30 mouse cellular contexts compared by ENCODE assay signal in the genomic region with DNA sequence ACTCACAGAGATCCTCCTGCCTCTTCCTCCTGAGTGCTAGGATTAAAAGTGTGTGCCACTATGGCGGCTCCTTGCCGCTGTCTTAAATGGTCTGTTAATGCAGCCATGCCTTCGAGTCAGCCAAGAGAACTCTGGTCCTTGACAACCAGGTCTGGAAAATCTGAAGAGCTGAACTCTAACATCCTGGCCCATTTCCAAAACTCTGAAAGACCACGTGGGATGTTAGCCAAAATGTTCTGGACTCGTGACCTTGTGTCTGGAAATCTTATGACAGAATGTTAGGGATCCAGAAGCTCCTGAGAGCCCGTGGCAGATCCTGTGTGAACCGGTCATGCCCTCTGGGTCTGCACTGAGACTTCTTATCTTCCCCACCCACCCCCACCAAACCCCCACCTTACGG. TPM values are rescaled to one million over a fixed set of nuclear protein-coding genes. Genes with fewer than 3 reads are reported as not detected.
DNase-seq lines count a peak whose midpoint lies in the region; ATAC-seq and TF ChIP-seq lines count a peak whose summit lies in the region.
"Had no signal": no experiment of that assay in that cellular context is flagged by ENCODE, and none has a peak within 500 bp of the region (broad histone marks: within the 10 kb centered on the region; RNA-seq: fewer than 3 reads in every experiment).

No protein-coding gene starts in this region.

- H3K9me3 ChIP-seq in kidney, embryonic 16.5 days (ENCODE audit: low read length) = no peaks in the 10 kb centered on the region
- H3K9me3 ChIP-seq in liver, postnatal 0 days (ENCODE audit: low read length) = no peaks in the 10 kb centered on the region
- H3K9me3 ChIP-seq: embryonic facial prominence, embryonic 15.5 days; forebrain, embryonic 13.5 days; heart, embryonic 10.5 days; hindbrain, embryonic 15.5 days; liver, embryonic 12.5 days; lung, embryonic 15.5 days; neural tube, embryonic 12.5 days had no signal

- no peaks in the 10 kb centered on the region for H3K27me3 ChIP-seq in kidney, embryonic 16.5 days (ENCODE audit: insufficient read depth, low read length)
- no peaks in the 10 kb centered on the region for H3K27me3 ChIP-seq in liver, postnatal 0 days (ENCODE audit: insufficient read depth, low read length)
- H3K27me3 ChIP-seq: embryonic facial prominence, embryonic 15.5 days; forebrain, embryonic 13.5 days; hindbrain, embryonic 15.5 days; lung, embryonic 15.5 days; neural tube, embryonic 12.5 days had no signal

- H3K36me3 ChIP-seq in kidney, embryonic 16.5 days (ENCODE audit: insufficient read depth, low read length) = no peaks in the 10 kb centered on the region
- H3K36me3 ChIP-seq in liver, postnatal 0 days (replicated peaks; ENCODE audit: insufficient read depth, low read length) = no peaks in the 10 kb centered on the region
- H3K36me3 ChIP-seq: embryonic facial prominence, embryonic 15.5 days; heart, embryonic 10.5 days; hindbrain, embryonic 15.5 days; liver, embryonic 12.5 days; lung, embryonic 15.5 days; neural tube, embryonic 12.5 days had no signal

- 79% methylated on average over 8 of the region's 8 CpGs for WGBS in kidney, embryonic 16.5 days
- 66% methylated on average over 8 of the region's 8 CpGs for WGBS in liver, postnatal 0 days (ENCODE audit: insufficient replicate concordance)

- no peak overlapping the region for H3K27ac ChIP-seq in kidney, embryonic 16.5 days (ENCODE audit: low read length)
- peak overlapping the region; percentile 24; the same call in 1 of the 2 replicates for H3K27ac ChIP-seq in liver, postnatal 0 days (ENCODE audit: low read depth)
- H3K27ac ChIP-seq: embryonic facial prominence, embryonic 15.5 days; forebrain, embryonic 13.5 days; heart, embryonic 10.5 days; hindbrain, embryonic 15.5 days; liver, embryonic 12.5 days; lung, embryonic 15.5 days; neural tube, embryonic 12.5 days had no signal

- no peak for ATAC-seq in kidney, embryonic 16.5 days (ENCODE audit: low FRiP score, low TSS enrichment)
- ATAC-seq in liver, postnatal 0 days = no peak
- ATAC-seq: forebrain, embryonic 13.5 days; liver, embryonic 12.5 days; midbrain, embryonic 16.5 days had no signal

- DNase-seq in adrenal gland, postnatal 10 days = peak; percentile 25
- DNase-seq in adrenal gland, postnatal 4 days (ENCODE audit: low spot score in 2 of 2) = no peak
- DNase-seq in kidney, adult 11 months = peak; percentile 67
- DNase-seq in liver, postnatal 0 days = peak; percentile 22
- no peak for DNase-seq in liver
- peak; percentile 66 for DNase-seq in kidney, postnatal 14 days
- no peak for DNase-seq in yolk sac, embryonic 10.5 days (ENCODE audit: low spot score)
- DNase-seq: adrenal gland, postnatal 36 days; cerebellum, adult 2 months; gastrocnemius, postnatal 14 days; heart, postnatal 10 days; lung, postnatal 36 days; right cerebral cortex, adult 18-20 months; spleen, adult 18-20 months; thymus, postnatal 14 days had no signal

- no peak for TF ChIP-seq CTCF in liver, postnatal 0 days (IDR thresholded peaks at IDR 0.05; ENCODE audit: low read depth)

- no peak for TF ChIP-seq EP300 in liver, postnatal 0 days (IDR thresholded peaks at IDR 0.05; ENCODE audit: low read depth)

- H3K4me2 ChIP-seq in kidney, embryonic 16.5 days (replicated peaks; ENCODE audit: low read depth, low read length) = no peak overlapping the region
- H3K4me2 ChIP-seq in liver, postnatal 0 days (ENCODE audit: low read depth, low read length) = no peak overlapping the region
- H3K4me2 ChIP-seq: embryonic facial prominence, embryonic 15.5 days; forebrain, embryonic 13.5 days; hindbrain, embryonic 15.5 days; liver, embryonic 12.5 days; lung, embryonic 15.5 days; midbrain, embryonic 11.5 days; neural tube, embryonic 12.5 days had no signal

- no peak overlapping the region for H3K9ac ChIP-seq in kidney, embryonic 16.5 days (replicated peaks; ENCODE audit: low read length)
- H3K9ac ChIP-seq in liver, postnatal 0 days (replicated peaks) = no peak overlapping the region
- H3K9ac ChIP-seq: embryonic facial prominence, embryonic 15.5 days; forebrain, embryonic 13.5 days; hindbrain, embryonic 15.5 days; liver, embryonic 12.5 days; lung, embryonic 15.5 days; neural tube, embryonic 12.5 days had no signal

- peaks cover 15% of the 10 kb centered on the region for H3K4me1 ChIP-seq in kidney, embryonic 16.5 days (ENCODE audit: insufficient read depth, low read length)
- H3K4me1 ChIP-seq in liver, postnatal 0 days (ENCODE audit: insufficient read depth) = no peaks in the 10 kb centered on the region

- H3K4me3 ChIP-seq in kidney, embryonic 16.5 days (ENCODE audit: low read length) = no peak overlapping the region
- no peak overlapping the region for H3K4me3 ChIP-seq in liver, postnatal 0 days (ENCODE audit: low read depth, low read length)
- H3K4me3 ChIP-seq: embryonic facial prominence, embryonic 15.5 days; forebrain, embryonic 13.5 days; heart, embryonic 10.5 days; hindbrain, embryonic 15.5 days; liver, embryonic 12.5 days; lung, embryonic 15.5 days; myocyte; neural tube, embryonic 12.5 days had no signal

RNA-seq across cellular contexts. Expression of a gene that starts 36.7 kb away (rescaled TPM):
- total RNA-seq in adrenal gland, postnatal 10 days (2021) = 10 to 100 TPM; 24.7 to 32.1 TPM
- total RNA-seq in adrenal gland, postnatal 4 days (2021) = 10 to 100 TPM; 14.5 to 16.2 TPM
- 23.5 and 26.2 TPM in 2 replicates for polyA plus RNA-seq in kidney, embryonic 16.5 days (2015; fragmentation: Nextera tagmentation; extraction: Ambion mirVana)
- 47.0 and 47.8 TPM in 2 replicates for polyA plus RNA-seq in liver, postnatal 0 days (2015; fragmentation: Nextera tagmentation; extraction: Ambion mirVana)

RNA-seq across cellular contexts. Expression of a gene that starts 43.1 kb away (rescaled TPM):
- 100 to 1,000 TPM; 101 to 117 TPM for total RNA-seq in adrenal gland, postnatal 10 days (2021)
- 100 to 1,000 TPM; 172 to 192 TPM for total RNA-seq in adrenal gland, postnatal 4 days (2021)
- polyA plus RNA-seq in kidney, embryonic 16.5 days (2015; fragmentation: Nextera tagmentation; extraction: Ambion mirVana) = 618 and 645 TPM in 2 replicates
- 131 and 142 TPM in 2 replicates for polyA plus RNA-seq in liver, postnatal 0 days (2015; fragmentation: Nextera tagmentation; extraction: Ambion mirVana)

RNA-seq across cellular contexts. Expression of a gene that starts 43.3 kb away (rescaled TPM):
- not detected for total RNA-seq in adrenal gland, postnatal 10 days (2021)
- total RNA-seq in adrenal gland, postnatal 4 days (2021) = under 1 TPM; 0.11 to 0.25 TPM
- not detected in 2 replicates for polyA plus RNA-seq in kidney, embryonic 16.5 days (2015; fragmentation: Nextera tagmentation; extraction: Ambion mirVana)
- not detected in 2 replicates for polyA plus RNA-seq in liver, postnatal 0 days (2015; fragmentation: Nextera tagmentation; extraction: Ambion mirVana)
- total RNA-seq: adrenal gland, postnatal 36 days; granulocyte monocyte progenitor cell, adult 5-6 weeks; heart, postnatal 10 days; hematopoietic stem cell, adult 5-6 weeks had no signal
- polyA plus RNA-seq: heart, embryonic 10.5 days; intestine, embryonic 14.5 days; liver, embryonic 12.5 days; midbrain, embryonic 11.5 days; neural tube, embryonic 12.5 days; urinary bladder, adult 2 months had no signal

Comparison
In these comparisons a context has a peak if more than half of its experiments do, and no peak if none do; other contexts are left out.
1. DNase-seq: peak in adrenal gland, postnatal 10 days (single experiment), kidney, adult 11 months (single experiment), liver, postnatal 0 days (single experiment) and kidney, postnatal 14 days (single experiment); none in adrenal gland, postnatal 4 days (0 of 2), liver (single experiment) and yolk sac, embryonic 10.5 days (single experiment).